Mouse (Mus musculus): ENCODE measurements around the gene Sult1c2. TPM values are rescaled to one million over a fixed set of nuclear protein-coding genes. Genes with fewer than 3 reads are reported as not detected.
"Not testable (repeated sequence)": the region's sequence is repeated elsewhere in the genome, so short reads cannot be mapped to it uniquely, and the experiment has no call there.

The Sult1c2 gene
- 1 to 10 TPM; 2.5 to 4.4 TPM for total RNA-seq (2021)
- long read RNA-seq, experiment 1, transcript Sult1c2-201 (8 exons, 1,846 nt), result major isoform, 13 of 14 reads
- long read RNA-seq, experiment 1, partial matches to known transcripts, result 1 of 14 reads
- long read RNA-seq, experiment 1, other reads (novel, unspliced or antisense), result 0 of 14 reads
- long read RNA-seq, experiment 2, partial matches to known transcripts, result 1 of 5 reads
- long read RNA-seq, experiment 2, other reads (novel, unspliced or antisense), result 0 of 5 reads

DNA sequence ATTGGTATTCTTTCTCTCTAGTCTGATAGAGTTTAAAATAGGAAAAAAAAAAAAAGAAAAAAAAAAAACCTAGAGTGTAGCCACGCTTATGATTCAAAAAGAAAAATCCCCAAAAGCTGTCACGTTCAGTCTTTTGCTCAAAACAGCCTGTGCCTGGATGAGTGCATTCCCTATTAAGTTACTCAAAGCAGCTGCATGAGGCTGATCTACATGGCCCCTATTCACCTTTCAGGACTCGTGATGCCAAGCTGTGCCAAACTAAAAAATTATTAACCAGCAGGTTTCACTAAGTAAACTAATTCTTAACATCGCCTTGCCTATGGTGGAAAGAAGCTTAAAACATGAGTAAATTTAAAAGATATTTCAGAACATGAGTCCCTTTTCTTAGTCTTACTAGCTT, at the start of gene Sult1c2:
Gene Sult1c2, minus strand, starts transcription at position 134 of the 400 bp plus-strand sequence.
- DNase-seq, result no peak

- not testable (repeated sequence) for DNase-seq
Observed at GRCm38 (mm10) chr17:53879006-53879675, 33.0 kb upstream of the Sult1c2 start.

GRCm38 (mm10) chr17:53874433-53874832, 28.3 kb upstream of the Sult1c2 start:
- peak; percentile 23 for DNase-seq

DNA sequence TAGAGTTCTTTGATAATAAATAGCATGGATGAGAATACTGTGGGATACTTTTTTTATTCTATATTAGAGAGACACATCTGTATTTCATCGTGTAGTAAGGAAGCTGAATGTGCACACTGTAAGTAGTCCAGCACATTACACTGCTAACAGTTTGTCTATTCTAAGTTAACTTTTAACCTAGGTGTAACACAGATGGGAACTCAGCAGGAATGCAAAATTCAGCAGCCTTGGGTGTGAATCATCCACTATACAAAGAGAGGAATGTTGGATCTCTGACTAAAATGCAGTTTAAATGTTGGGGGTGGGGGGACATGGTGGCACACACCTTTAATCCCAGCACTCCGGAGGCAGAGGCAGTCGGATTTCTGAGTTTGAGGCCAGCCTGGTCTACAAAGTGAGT, 26.1 kb upstream of the Sult1c2 start:
- DNase-seq, result no peak

DNA sequence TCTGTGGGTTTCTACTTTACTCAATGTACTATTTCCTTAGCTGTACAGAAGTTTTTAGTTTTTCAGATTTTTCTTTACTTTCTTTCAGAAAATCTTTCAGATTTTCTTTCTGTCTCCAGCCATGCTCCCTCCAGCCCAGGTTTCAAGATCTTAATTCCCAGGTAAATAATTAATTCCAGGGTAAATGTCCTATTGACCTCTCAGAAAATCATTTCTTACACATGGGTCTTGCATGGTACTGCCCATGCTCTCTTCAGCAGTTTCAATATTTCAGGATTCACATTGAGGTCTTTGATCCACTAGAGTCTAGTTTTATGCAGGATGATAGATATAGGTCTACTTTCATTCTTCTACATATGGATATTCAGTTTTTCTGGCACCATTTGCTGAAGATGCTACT, 23.8 kb upstream of the Sult1c2 start:
- DNase-seq, result no peak

DNA sequence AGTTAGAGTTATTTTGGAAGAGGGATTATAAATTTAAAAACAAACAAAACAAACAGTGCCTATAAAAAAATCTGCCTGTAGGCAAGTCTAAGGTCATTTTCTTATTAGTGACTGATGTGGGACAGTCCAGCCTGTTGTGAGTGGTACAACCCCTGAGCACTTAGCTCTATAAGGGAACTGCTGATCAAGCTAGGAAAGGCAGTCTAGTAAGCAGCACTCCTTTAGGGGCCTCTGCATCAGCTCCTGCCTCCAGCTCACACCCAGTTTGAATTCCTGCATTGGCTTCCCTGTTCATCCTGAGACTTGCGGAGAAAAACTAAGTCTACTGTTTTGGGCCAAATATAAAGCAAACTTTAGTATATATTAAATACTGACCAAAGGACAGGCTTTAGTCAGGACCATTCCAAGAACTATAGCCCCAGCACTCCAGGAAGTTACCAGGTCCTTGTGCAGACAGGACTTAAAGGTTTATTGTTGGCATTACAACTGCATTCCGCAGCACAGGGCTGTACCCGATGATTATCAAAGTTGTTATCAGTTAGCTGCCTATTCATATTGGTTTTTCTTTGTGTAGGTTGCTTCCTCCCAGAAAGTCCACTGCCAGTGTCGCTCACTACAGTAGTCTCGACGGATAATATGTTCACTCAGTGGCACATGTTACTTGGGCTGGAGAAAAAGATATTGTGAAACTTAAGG, 19.3 kb upstream of the Sult1c2 start:
- DNase-seq, result no peak

GRCm38 (mm10) chr17:53860548-53860947, 14.4 kb upstream of the Sult1c2 start:
- DNase-seq, result no peak

DNA sequence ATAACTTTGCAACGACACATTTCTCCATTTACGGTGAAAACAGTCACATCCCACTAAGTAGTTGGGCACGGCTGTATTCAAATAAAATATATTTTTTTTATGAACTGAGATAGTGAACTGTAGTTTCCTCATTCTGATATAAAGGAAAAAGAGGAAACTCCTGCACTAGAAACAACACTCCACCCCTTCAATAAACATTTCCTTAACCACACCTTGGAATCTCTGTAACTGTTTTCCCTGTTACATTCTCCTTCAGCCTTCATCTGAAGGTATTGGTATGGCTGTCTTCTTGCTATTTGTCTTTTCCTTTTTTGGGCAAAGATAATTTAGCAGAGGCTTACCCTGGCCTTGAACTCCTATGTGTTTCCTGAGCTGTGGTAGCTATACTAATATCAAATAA, 8.9 kb upstream of the Sult1c2 start:
- DNase-seq, result no peak

- DNase-seq, result peak; percentile 58
Observed at GRCm38 (mm10) chr17:53845796-53846195, 343 bp downstream of the Sult1c2 start.

- peak; percentile 36 for DNase-seq
Observed at GRCm38 (mm10) chr17:53833366-53833765, 12.8 kb downstream of the Sult1c2 start.

- DNase-seq, result not testable (repeated sequence)
Observed at GRCm38 (mm10) chr17:53803974-53804373, 42.2 kb downstream of the Sult1c2 start.

DNA sequence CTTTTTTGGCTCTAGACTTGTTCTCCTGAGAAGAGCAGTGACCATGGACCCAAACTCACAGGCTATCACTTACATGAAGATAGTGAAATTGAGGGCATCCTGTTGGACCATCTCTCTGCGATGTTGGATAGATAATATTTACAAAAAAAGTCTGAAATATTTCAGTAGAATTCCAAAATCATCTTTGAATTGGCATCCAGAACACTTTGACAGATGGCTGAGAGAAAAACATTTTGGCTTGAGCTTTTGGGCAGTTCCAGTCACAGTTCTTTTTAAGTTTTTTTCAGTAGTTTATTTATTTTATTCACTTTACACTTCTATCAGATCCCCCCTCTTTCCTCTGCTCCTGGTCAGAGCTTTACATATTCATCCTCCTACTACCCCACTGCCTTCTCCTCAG, 62.8 kb downstream of the Sult1c2 start:
- DNase-seq, result no peak

Other genes starting within 250 kb of the Sult1c2 start
- gene Sgo1, start 157.0 kb downstream of the Sult1c2 start, total RNA-seq (2021), result 1 to 10 TPM; 4.6 to 4.9 TPM
- not detected for gene Sult1c1, start 144.3 kb upstream of the Sult1c2 start, total RNA-seq (2021)

All from adrenal gland, postnatal 10 days (tissue).